Mouse (Mus musculus) lung, adult 2 months (tissue): ENCODE data around the gene Hip1.

Source experiments
- CTCF ChIP-seq: fragments of 200-500 bp; IDR thresholded peaks from 2 replicates; pipeline ENCODE4 v1.5.1; 2011; ENCODE audit warnings: mild to moderate bottlenecking, low read length, control low read depth; ENCODE audit not compliant: insufficient read depth
- POLR2A ChIP-seq: fragments of 200-500 bp; IDR thresholded peaks from 2 replicates; pipeline ENCODE4 v1.6.1; 2011; ENCODE audit warnings: low read depth, mild to moderate bottlenecking, control low read depth, low read length, borderline replicate concordance; ENCODE audit errors: extremely low read depth

GRCm38 (mm10) chr5:135573006-135573405 is 28.1 kb upstream of the Hip1 start, which contains the start of gene Ccl24:
- TF ChIP-seq CTCF (no peak), POLR2A (no peak)
